Mouse (Mus musculus): ENCODE results near the gene Resp18. TPM values are rescaled to one million over a fixed set of nuclear protein-coding genes. Genes with fewer than 3 reads are reported as not detected.

Resp18 gene
- polyA plus RNA-seq, 1 experiment from 2014 or later: 203 TPM

DNA sequence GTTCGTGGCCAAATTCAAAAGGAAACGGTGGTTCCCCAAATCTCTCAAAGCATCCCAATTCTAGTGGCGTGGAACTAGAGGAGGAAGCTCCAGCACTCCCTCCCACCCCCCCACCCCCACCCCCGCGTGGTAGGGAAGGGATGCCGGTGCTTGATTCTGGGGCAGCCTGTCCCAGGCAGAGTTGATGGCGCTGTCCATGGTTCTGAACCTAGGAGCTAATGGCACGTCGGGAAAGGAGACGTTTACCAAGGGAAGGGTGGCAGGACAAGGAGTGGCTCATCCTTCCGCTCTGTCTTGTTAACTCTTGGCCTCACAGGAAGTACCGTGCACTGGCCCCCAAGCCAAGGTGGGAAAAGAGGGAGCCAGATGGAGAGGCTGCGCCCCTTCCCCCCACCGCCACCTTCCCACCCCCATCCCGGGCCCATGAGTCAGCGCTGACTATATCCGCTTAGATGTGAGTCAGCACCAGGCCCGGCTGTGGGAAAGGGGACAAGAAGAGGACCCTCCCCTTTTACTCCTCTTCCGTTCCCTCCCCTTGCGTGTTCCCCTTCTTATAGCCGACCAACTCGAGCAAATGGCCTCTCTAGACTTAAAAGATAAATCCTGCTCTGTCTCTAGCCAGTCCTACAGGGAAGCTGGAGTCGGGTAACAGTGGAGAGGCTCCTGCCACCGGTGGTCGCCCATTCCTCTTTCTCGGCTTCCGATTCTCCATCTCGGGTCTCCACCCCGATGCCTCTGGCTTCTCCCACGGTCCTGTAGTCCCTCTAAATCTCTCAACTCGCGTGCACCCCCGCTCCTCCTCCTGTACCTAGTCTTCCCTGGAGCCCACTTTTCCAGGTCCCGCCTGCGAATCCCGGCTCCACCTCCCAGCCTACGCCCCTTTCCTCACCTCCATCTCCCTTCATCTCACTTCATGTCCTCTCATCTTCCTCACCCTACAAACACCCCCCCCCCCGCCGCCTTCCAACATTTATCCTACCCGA, 15.0 kb downstream of the Resp18 start:
- peak overlapping the region; percentile 66 for H3K27ac ChIP-seq (replicated peaks)
- peak overlapping the region; percentile 72 for H3K4me2 ChIP-seq
- no peaks in the 10 kb centered on the region for H3K9me3 ChIP-seq
- under 1% methylated on average over 38 of the region's 40 CpGs for WGBS
- peaks cover 19% of the 10 kb centered on the region for H3K4me1 ChIP-seq (replicated peaks)
- H3K36me3 ChIP-seq: 0 out of 2 replicates have a peak, but pooled peaks cover 2% of the 10 kb centered on the region
- ATAC-seq (ENCODE audit: low FRiP score, low read depth): peak; percentile 77
- H3K9ac ChIP-seq: peak overlapping the region; percentile 57
- H3K4me3 ChIP-seq: peak overlapping the region; percentile 70
- peaks cover 32% of the 10 kb centered on the region for H3K27me3 ChIP-seq

DNA sequence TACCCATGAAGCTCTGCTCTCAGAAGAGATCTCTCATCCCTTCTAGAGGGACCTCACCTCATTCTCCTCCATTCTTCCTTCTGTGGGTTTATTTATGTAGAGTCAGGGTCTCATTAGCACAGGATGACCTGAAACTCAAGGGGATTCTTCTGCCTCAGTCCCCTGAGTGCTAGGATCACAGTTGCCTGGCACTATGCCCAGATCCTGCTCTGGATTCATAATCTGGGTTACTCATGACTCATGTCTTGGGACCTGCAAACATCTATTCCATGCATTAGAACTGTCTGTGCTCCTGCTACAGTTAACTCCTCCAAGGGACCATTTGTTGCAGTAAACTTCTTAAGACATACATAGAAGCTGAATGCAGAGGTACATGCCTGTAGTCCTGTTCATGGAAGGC, 16.9 kb downstream of the Resp18 start:
- 0 out of 2 replicates have a peak, but pooled peaks cover 3% of the 10 kb centered on the region for H3K36me3 ChIP-seq
- H3K27me3 ChIP-seq: peaks cover 32% of the 10 kb centered on the region
- H3K4me1 ChIP-seq (replicated peaks): peaks cover 19% of the 10 kb centered on the region
- ATAC-seq (ENCODE audit: low FRiP score, low read depth): no peak
- H3K4me3 ChIP-seq: no peak overlapping the region
- H3K27ac ChIP-seq (replicated peaks): no peak overlapping the region
- H3K9me3 ChIP-seq: no peaks in the 10 kb centered on the region
- no peak overlapping the region for H3K4me2 ChIP-seq
- H3K9ac ChIP-seq: no peak overlapping the region

- H3K4me2 ChIP-seq: no peak overlapping the region
- H3K9me3 ChIP-seq: no peaks in the 10 kb centered on the region
- H3K27me3 ChIP-seq: no peaks in the 10 kb centered on the region
- ATAC-seq (ENCODE audit: low FRiP score, low read depth): no peak
- no peak overlapping the region for H3K27ac ChIP-seq (replicated peaks)
- WGBS: 65% methylated on average over 10 of the region's 10 CpGs
- H3K9ac ChIP-seq: no peak overlapping the region
- H3K4me1 ChIP-seq (replicated peaks): peaks cover 14% of the 10 kb centered on the region
- no peak overlapping the region for H3K4me3 ChIP-seq
- 0 out of 2 replicates have a peak, but pooled peaks cover 3% of the 10 kb centered on the region for H3K36me3 ChIP-seq
These were observed 22.6 kb downstream of the Resp18 start for GRCm38 (mm10) chr1:75255516-75256046.

- H3K27ac ChIP-seq (replicated peaks): no peak overlapping the region; the same call in 1 of the 2 replicates
- no peak overlapping the region for H3K9ac ChIP-seq
- H3K4me1 ChIP-seq (replicated peaks): peaks cover 14% of the 10 kb centered on the region
- no peak overlapping the region for H3K4me3 ChIP-seq
- WGBS: 51% methylated on average over 8 of the region's 8 CpGs
- no peaks in the 10 kb centered on the region for H3K27me3 ChIP-seq
- H3K4me2 ChIP-seq: no peak overlapping the region
- H3K9me3 ChIP-seq: no peaks in the 10 kb centered on the region
- no peak for ATAC-seq (ENCODE audit: low FRiP score, low read depth)
- H3K36me3 ChIP-seq: 0 out of 2 replicates have a peak, but pooled peaks cover 3% of the 10 kb centered on the region
These were observed 23.6 kb downstream of the Resp18 start for GRCm38 (mm10) chr1:75254625-75255013.

DNA sequence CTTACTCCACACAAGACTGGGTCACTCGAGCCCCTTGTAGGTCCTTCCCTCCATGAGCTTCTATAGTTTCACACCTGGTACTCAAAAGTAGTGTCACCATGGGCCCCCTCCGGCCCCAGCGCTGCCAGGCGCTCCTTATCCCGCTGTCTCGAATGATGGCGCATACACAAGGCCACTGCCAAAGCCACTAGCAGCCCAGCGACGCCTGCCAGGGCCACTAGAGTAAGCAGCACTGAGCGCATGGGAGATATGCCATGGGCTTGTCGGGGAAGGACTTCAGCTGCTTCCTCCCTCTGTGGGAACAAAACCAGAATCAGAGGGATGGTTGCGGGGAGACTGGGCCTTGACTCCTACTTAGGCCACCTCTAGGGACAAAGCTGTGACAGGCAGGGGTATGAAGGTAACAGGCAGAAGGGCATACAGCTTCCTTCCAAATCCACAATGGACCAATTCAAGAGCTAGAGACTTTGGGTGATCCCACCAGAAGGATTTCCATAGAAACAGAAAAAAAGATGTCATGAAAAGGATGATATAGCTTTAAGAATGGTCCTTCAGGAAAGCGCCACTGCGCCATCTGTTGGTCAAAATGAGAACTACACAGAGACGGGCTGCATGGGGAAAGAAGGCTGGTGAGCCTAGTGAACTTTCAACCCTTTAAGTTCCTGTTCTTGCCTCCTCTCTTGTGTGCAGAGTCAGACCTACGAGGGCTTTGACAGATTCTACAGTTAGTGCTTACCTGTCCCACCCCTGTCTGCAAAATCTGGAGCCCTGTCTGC, 24.2 kb downstream of the Resp18 start:
- Histone ChIP-seq H3K36me3 (0 out of 2 replicates have a peak, but pooled peaks cover 3% of the 10 kb centered on the region), H3K9me3 (no peaks in the 10 kb centered on the region), H3K9ac (no peak overlapping the region), H3K27ac (replicated peaks) (no peak overlapping the region; the same call in 1 of the 2 replicates), H3K4me2 (no peak overlapping the region), H3K4me3 (no peak overlapping the region), H3K4me1 (replicated peaks) (peaks cover 14% of the 10 kb centered on the region), H3K27me3 (no peaks in the 10 kb centered on the region)
- no peak for ATAC-seq (ENCODE audit: low FRiP score, low read depth)
- 66% methylated on average over 16 of the region's 16 CpGs for WGBS

GRCm38 (mm10) chr1:75253029-75253428, 25.2 kb downstream of the Resp18 start:
- WGBS: 79% methylated on average over 16 of the region's 16 CpGs
- no peak overlapping the region for H3K27ac ChIP-seq (replicated peaks)
- H3K9ac ChIP-seq: no peak overlapping the region
- no peak overlapping the region for H3K4me3 ChIP-seq
- 0 out of 2 replicates have a peak, but pooled peaks cover 3% of the 10 kb centered on the region for H3K36me3 ChIP-seq
- H3K27me3 ChIP-seq: no peaks in the 10 kb centered on the region
- peaks cover 14% of the 10 kb centered on the region for H3K4me1 ChIP-seq (replicated peaks)
- no peak overlapping the region for H3K4me2 ChIP-seq
- no peaks in the 10 kb centered on the region for H3K9me3 ChIP-seq
- ATAC-seq (ENCODE audit: low FRiP score, low read depth): no peak

DNA sequence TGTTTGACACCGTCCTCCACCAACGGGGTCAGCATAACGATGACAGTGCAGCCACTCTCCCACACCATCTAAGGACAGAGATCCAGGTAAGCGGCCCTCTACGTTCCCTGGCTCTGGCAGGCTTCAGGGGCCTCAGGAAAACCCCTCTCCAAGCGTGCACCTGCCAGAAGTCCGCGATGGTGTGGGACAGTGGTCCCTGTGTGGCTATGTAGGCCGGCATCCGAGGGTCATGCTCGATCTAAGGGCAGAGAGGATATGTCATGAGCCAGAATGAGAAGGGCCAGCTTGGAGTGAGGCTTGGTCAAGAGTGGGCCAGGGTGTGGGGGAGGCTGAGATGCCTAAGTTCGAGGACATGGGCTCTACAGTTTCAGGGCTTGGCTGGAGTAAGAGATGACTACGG, 25.9 kb downstream of the Resp18 start:
- 73% methylated on average over 13 of the region's 13 CpGs for whole genome bisulfite sequencing
- Histone ChIP-seq H3K4me2 (no peak overlapping the region), H3K27ac (replicated peaks) (no peak overlapping the region), H3K4me1 (replicated peaks) (peaks cover 14% of the 10 kb centered on the region), H3K36me3 (0 out of 2 replicates have a peak, but pooled peaks cover 3% of the 10 kb centered on the region), H3K9ac (no peak overlapping the region), H3K27me3 (no peaks in the 10 kb centered on the region), H3K4me3 (no peak overlapping the region), H3K9me3 (no peaks in the 10 kb centered on the region)
- ATAC-seq (ENCODE audit: low FRiP score, low read depth): peak; percentile 4; the same call in 1 of the 2 replicates

DNA sequence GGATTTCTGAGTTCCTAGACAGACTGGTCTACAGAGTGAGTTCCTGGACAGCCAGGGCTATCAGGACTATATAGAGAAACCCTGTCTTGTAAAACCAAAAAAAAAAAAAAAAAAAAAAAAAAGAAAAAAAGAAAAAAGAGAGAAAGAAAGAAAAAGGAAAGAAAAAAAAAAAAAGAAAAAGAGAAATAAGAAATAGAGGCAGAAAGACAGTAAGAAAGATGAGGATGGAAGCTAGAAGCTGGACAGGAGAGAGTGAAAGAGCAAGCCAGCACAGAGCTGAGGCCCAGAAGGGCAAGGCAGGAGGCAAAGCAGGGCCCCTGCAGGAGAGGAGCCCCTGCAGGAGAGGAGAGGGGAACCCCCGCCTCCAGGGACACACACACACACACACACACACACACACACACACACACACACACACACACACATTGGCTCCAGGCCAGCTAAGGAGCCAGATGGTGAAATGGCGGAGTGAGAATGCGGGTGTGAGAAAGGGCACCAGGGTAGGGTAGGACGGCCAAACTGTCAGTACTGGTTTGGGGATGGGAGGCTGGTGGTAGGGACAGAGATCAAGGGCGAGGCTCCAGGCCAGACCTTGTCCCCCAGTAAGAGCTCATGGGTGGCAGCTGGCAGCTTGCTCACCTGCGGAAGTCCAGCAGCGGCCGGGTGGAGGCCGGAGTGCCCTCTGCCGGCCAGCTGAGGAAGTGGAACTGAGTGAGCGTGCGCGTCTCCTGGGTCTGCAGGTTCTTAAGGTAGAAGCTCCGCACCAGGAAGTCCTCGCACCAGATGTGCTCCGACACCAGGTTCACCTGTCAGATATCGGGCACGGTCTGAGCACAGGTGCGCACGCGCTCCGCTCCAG, 26.9 kb downstream of the Resp18 start:
- Histone ChIP-seq H3K36me3 (0 out of 2 replicates have a peak, but pooled peaks cover 2% of the 10 kb centered on the region), H3K4me1 (replicated peaks) (peaks cover 14% of the 10 kb centered on the region), H3K27ac (replicated peaks) (peak overlapping the region; percentile 60), H3K9ac (no peak overlapping the region), H3K27me3 (no peaks in the 10 kb centered on the region), H3K4me3 (peak overlapping the region; percentile 19), H3K4me2 (peak overlapping the region; percentile 48), H3K9me3 (no peaks in the 10 kb centered on the region)
- peak; percentile 50; the same call in 1 of the 2 replicates for ATAC-seq (ENCODE audit: low FRiP score, low read depth)
- WGBS: 3% methylated on average over 21 of the region's 22 CpGs

GRCm38 (mm10) chr1:75250498-75250897, 27.7 kb downstream of the Resp18 start:
- H3K9me3 ChIP-seq: no peaks in the 10 kb centered on the region
- no peak overlapping the region for H3K4me2 ChIP-seq
- no peak overlapping the region for H3K4me3 ChIP-seq
- H3K9ac ChIP-seq: no peak overlapping the region
- H3K27me3 ChIP-seq: no peaks in the 10 kb centered on the region
- no peak for ATAC-seq (ENCODE audit: low FRiP score, low read depth)
- H3K36me3 ChIP-seq: no peaks in the 10 kb centered on the region
- peaks cover 14% of the 10 kb centered on the region for H3K4me1 ChIP-seq (replicated peaks)
- 66% methylated on average over 3 of the region's 3 CpGs for WGBS
- no peak overlapping the region for H3K27ac ChIP-seq (replicated peaks)

DNA sequence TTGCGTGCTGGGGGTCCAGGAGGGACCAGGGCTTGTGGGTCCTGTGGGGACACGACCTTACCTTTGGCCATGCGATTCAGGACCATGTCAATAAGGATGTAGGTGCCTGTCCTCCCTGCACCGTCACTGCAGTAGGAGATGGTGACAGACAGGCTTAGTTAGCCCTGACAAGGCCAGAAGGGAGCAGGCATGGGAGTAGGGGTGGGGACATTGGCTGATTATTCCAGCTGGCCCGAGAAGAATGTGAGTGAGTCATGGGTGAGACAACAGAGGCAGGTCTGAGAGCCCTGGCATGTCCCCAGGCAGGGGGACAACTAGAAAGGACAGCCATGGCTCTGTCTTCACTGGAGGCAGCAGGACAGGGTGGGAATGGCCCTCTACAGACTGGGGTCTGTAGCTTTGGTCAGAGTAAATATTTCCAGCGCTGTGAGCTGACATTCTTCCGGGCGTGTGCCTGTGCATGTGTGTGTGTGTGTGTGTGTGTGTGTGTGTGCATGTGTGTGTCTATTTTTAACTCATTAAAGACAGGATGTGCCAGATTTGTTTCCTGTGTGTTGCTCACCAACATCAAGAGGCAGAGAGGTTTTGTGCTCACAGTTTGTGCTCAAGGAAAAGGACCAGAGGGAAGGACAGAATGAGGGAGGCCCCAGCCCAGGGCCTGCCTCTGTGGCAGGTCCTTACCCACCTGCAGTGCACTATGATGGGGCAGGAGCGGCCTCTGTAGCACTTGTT, 30.0 kb downstream of the Resp18 start:
- 0 out of 2 replicates have a peak, but pooled peaks cover 7% of the 10 kb centered on the region for H3K36me3 ChIP-seq
- no peak for ATAC-seq (ENCODE audit: low FRiP score, low read depth)
- WGBS: 59% methylated on average over 9 of the region's 9 CpGs
- H3K9me3 ChIP-seq: no peaks in the 10 kb centered on the region
- H3K4me3 ChIP-seq: no peak overlapping the region
- no peak overlapping the region for H3K27ac ChIP-seq (replicated peaks)
- no peak overlapping the region for H3K4me2 ChIP-seq
- H3K4me1 ChIP-seq (replicated peaks): peaks cover 8% of the 10 kb centered on the region
- no peaks in the 10 kb centered on the region for H3K27me3 ChIP-seq
- no peak overlapping the region for H3K9ac ChIP-seq
